Mouse (Mus musculus) neural tube, embryonic 12.5 days (tissue): ENCODE measurements around the gene C87436. TPM values are rescaled to one million over a fixed set of nuclear protein-coding genes. Genes with fewer than 3 reads are reported as not detected.

Experiments used
- ATAC-seq: fragments of 200-750 bp; cut with Nextera tagmentation; 2 replicates; pipeline ENCODE4 v1.8.0; 2017; ENCODE audit warnings: low read depth, mild to moderate bottlenecking, moderate TSS enrichment, moderate library complexity; ENCODE audit not compliant: low FRiP score
- H3K27ac ChIP-seq: fragments of 300-500 bp; sonication (generic); 2 replicates; pipeline ENCODE4 v1.5.1; 2016
- H3K27me3 ChIP-seq: fragments of 300-500 bp; sonication (generic); replicated peaks from 2 replicates; pipeline ENCODE4 v1.6.1; 2016; ENCODE audit warnings: mild to moderate bottlenecking
- H3K36me3 ChIP-seq: fragments of 300-500 bp; sonication (generic); 2 replicates; pipeline ENCODE4 v1.6.1; 2016; ENCODE audit warnings: mild to moderate bottlenecking
- H3K4me1 ChIP-seq: fragments of 300-500 bp; sonication (generic); 2 replicates; pipeline ENCODE4 v1.6.1; 2016
- H3K4me2 ChIP-seq: fragments of 300-500 bp; sonication (generic); replicated peaks from 2 replicates; pipeline ENCODE4 v1.6.1; 2016; ENCODE audit warnings: mild to moderate bottlenecking
- H3K4me3 ChIP-seq: fragments of 300-500 bp; sonication (generic); 2 replicates; pipeline ENCODE4 v1.5.1; 2016
- H3K9ac ChIP-seq: fragments of 300-500 bp; sonication (generic); 2 replicates; pipeline ENCODE4 v1.6.1; 2016; ENCODE audit warnings: mild to moderate bottlenecking
- H3K9me3 ChIP-seq: fragments of 300-500 bp; sonication (generic); 2 replicates; pipeline ENCODE4 v1.6.1; 2016; ENCODE audit warnings: mild to moderate bottlenecking
- WGBS: fragments of 180-500 bp; shearing (Covaris S2); methylation state at CpG from one replicate; pipeline ENCODE4 v1.1.7; 2016; 5-methylcytosine and 5-hydroxymethylcytosine counted together
- polyA plus RNA-seq: library from polyadenylated mRNA; unstranded; fragments of >200 nt; fragmentation: Nextera tagmentation; extraction: Ambion mirVana; gene quantifications from 2 replicates; pipeline ENCODE4 v1.2.1, GENCODE M21; 2016

The C87436 gene
- polyA plus RNA-seq, 1 experiment from 2014 or later: 25.1 TPM

- Histone ChIP-seq H3K36me3 (no peaks in the 10 kb centered on the region), H3K9ac (no peak overlapping the region), H3K4me3 (no peak overlapping the region), H3K27ac (no peak overlapping the region), H3K9me3 (no peaks in the 10 kb centered on the region), H3K4me1 (peaks cover under 1% of the 10 kb centered on the region; the same call in 1 of the 2 replicates), H3K4me2 (peak overlapping the region; percentile 47), H3K27me3 (no peaks in the 10 kb centered on the region)
- 7% methylated on average over 9 of the region's 9 CpGs for WGBS
- no peak for ATAC-seq
These were observed 37.2 kb upstream of the C87436 start for GRCm38 (mm10) chr6:86400972-86401371.

GRCm38 (mm10) chr6:86402681-86403607 lies 35.2 kb upstream of the C87436 start:
- Histone ChIP-seq H3K27me3 (no peaks in the 10 kb centered on the region), H3K27ac (no peak overlapping the region), H3K4me1 (peaks cover 11% of the 10 kb centered on the region), H3K4me3 (peak overlapping the region; percentile 81), H3K4me2 (peak overlapping the region; percentile 43), H3K9ac (no peak overlapping the region), H3K9me3 (no peaks in the 10 kb centered on the region), H3K36me3 (no peaks in the 10 kb centered on the region; the same call in 1 of the 2 replicates)
- 40% methylated on average over 12 of the region's 12 CpGs for WGBS
- ATAC-seq: no peak

DNA sequence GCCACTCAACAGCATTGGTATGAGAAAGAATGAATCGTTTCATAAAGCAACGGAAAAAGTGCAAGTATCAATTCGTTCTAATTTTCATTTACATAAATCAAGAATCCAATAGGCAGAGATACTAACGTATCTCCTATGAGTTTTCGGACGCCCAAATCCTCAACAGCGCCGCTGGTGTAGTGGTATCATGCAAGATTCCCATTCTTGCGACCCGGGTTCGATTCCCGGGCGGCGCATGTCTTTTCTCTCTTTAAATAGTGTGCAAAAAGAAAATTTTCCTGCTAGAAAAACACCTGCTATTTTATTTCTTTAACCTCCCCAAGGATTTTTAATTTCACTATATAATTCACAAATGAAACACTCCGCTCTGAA lies 34.5 kb upstream of the C87436 start:
- under 1% methylated on average over 15 of the region's 15 CpGs for WGBS
- Histone ChIP-seq H3K27me3 (no peaks in the 10 kb centered on the region), H3K27ac (0 out of 2 replicates have a peak overlapping the region, but pooled peaks have one; percentile 99), H3K4me1 (peaks cover 11% of the 10 kb centered on the region), H3K9ac (peak overlapping the region; percentile 97; the same call in 1 of the 2 replicates), H3K4me2 (peak overlapping the region; percentile 43), H3K4me3 (peak overlapping the region; percentile 81), H3K36me3 (peaks cover under 1% of the 10 kb centered on the region; the same call in 1 of the 2 replicates), H3K9me3 (no peaks in the 10 kb centered on the region)
- ATAC-seq: peak; percentile 67

GRCm38 (mm10) chr6:86404100-86404861 lies 33.9 kb upstream of the C87436 start, which contains the start of gene Tia1:
Gene Tia1 (plus strand): TSS chr6:86404219.
- no peaks in the 10 kb centered on the region for H3K27me3 ChIP-seq
- H3K4me3 ChIP-seq: peak within 1 kb of the TSS; percentile 81
- peak within 1 kb of the TSS; percentile 71 for H3K4me2 ChIP-seq
- peak within 1 kb of the TSS; percentile 97 for H3K9ac ChIP-seq
- peaks cover 2% of the 10 kb centered on the region; the same call in 1 of the 2 replicates for H3K36me3 ChIP-seq
- H3K4me1 ChIP-seq: peaks cover 11% of the 10 kb centered on the region
- ATAC-seq: peak; percentile 97
- H3K9me3 ChIP-seq: no peaks in the 10 kb centered on the region
- peak within 1 kb of the TSS; percentile 99 for H3K27ac ChIP-seq
- under 1% methylated on average over 62 of the region's 62 CpGs for WGBS

DNA sequence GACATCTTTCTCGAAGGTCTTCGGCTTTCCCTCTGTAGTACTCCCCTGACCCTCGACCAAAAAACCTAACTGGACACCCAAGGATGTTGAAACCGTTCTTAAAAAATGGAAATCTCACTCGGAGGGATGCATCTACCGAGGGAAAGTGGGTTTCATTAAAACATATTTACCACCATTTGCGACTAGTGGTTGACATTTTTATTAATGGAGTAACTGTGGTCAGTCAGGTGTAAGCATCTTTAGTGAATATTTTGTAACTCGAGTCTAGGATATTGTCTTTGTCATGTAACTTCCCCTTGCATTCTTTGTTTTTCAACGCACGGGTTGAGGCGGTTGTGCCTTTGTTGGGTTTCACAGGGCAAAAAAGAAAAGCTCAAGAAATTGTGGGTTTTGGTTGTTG lies 33.2 kb upstream of the C87436 start:
- Histone ChIP-seq H3K9ac (peak overlapping the region; percentile 97), H3K4me2 (peak overlapping the region; percentile 71), H3K27ac (peak overlapping the region; percentile 99; the same call in 1 of the 2 replicates), H3K4me3 (peak overlapping the region; percentile 81), H3K9me3 (no peaks in the 10 kb centered on the region), H3K36me3 (peaks cover 2% of the 10 kb centered on the region; the same call in 1 of the 2 replicates), H3K4me1 (peaks cover 11% of the 10 kb centered on the region), H3K27me3 (no peaks in the 10 kb centered on the region)
- under 1% methylated on average over 11 of the region's 11 CpGs for WGBS
- no peak for ATAC-seq

DNA sequence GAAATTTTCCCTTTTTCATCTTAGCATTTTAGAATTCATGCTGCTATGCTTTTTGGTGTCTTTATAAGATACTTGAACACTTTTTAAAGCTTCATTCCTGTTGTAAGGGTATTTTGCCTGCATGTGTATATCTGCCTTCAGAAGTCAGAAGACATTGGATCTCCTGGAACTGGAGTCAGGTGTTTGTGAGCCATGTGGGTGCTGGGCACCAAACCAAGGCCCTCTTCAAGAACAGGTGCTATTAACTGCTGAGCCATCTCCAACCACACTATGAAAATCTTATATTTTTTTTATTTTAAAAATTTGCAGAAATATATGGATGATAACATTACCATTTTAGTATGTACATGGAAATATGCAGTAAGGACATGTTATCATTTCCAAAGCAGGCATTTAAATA lies 31.9 kb upstream of the C87436 start:
- 0 out of 2 replicates have a peak overlapping the region, but pooled peaks have one; percentile 13 for H3K4me3 ChIP-seq
- H3K9me3 ChIP-seq: no peaks in the 10 kb centered on the region
- no peaks in the 10 kb centered on the region for H3K27me3 ChIP-seq
- peaks cover 2% of the 10 kb centered on the region; the same call in 1 of the 2 replicates for H3K36me3 ChIP-seq
- peaks cover 11% of the 10 kb centered on the region for H3K4me1 ChIP-seq
- H3K4me2 ChIP-seq: peak overlapping the region; percentile 71
- H3K9ac ChIP-seq: peak overlapping the region; percentile 44; the same call in 1 of the 2 replicates
- no peak overlapping the region for H3K27ac ChIP-seq
- ATAC-seq: no peak

DNA sequence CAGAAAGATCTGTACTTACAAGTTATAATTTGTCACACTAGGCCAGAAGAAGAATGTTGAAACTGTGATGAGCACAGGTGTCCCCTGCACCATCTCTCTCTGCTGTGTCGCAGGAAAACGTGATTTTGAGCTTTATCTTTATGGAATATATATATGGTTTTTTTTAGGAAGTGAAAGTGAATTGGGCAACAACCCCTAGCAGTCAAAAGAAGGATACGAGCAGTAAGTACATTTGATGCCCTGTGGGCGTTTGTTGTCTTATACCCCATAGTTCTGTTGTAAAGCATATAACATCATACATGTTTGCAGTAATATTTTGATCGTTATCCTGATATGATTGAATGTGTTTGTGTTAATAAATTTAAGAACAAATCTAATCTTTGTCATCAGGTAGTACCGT lies 19.5 kb upstream of the C87436 start:
- WGBS: 93% methylated on average over 6 of the region's 6 CpGs
- peaks cover 74% of the 10 kb centered on the region for H3K36me3 ChIP-seq

DNA sequence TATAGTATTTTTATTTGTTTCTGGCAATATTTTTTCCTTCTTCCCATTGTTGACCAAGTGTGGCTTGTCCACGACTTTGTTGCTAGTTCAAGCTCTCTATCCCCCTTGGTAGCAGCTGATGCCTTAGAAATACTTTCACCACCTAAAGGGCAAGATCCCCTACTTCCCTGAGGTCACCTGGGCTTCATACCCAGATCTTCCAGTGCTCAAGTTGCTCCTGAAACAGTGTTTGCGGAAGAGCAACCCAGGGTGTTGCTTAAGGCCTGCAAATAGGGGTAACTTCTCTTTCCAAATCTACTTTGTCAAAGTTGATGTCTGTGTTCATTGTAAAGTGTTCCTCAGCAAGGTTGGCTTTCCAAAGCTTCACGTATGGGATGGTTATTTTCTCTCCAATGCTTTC lies 18.9 kb upstream of the C87436 start:
- Histone ChIP-seq H3K4me1 (no peaks in the 10 kb centered on the region), H3K27ac (no peak overlapping the region), H3K9me3 (no peaks in the 10 kb centered on the region), H3K36me3 (peaks cover 74% of the 10 kb centered on the region), H3K4me2 (no peak overlapping the region), H3K4me3 (no peak overlapping the region), H3K9ac (no peak overlapping the region), H3K27me3 (no peaks in the 10 kb centered on the region)
- ATAC-seq: no peak
- 96% methylated on average over 3 of the region's 3 CpGs for WGBS

More for the DNA sequence above, 19.5 kb upstream of the C87436 start:
- ATAC-seq: no peak
- Histone ChIP-seq H3K9ac (no peak overlapping the region), H3K9me3 (no peaks in the 10 kb centered on the region), H3K27me3 (no peaks in the 10 kb centered on the region), H3K4me2 (no peak overlapping the region), H3K4me1 (no peaks in the 10 kb centered on the region), H3K4me3 (no peak overlapping the region), H3K27ac (no peak overlapping the region)

DNA sequence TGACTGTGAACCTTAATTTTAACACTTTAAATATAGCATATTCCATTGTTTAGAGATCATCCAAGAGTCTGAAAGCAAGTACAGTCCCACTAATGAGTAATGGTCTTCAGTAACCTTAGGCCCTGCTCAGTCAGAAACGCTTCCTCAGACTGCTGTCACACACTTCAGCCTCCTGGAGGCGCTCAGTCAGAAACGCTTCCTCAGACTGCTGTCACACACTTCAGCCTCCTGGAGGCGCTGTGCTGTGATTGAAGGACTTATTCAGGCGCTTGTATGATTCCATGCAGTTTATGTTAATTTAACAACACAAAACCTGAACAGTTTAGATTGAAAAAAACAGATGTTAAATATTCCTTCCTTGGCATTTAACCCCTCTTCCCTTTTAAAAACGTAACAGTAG lies 17.7 kb upstream of the C87436 start:
- ATAC-seq: no peak
- Histone ChIP-seq H3K36me3 (peaks cover 78% of the 10 kb centered on the region), H3K27ac (no peak overlapping the region), H3K9ac (no peak overlapping the region), H3K9me3 (no peaks in the 10 kb centered on the region), H3K27me3 (no peaks in the 10 kb centered on the region), H3K4me2 (no peak overlapping the region), H3K4me3 (no peak overlapping the region), H3K4me1 (no peaks in the 10 kb centered on the region)
- 82% methylated on average over 6 of the region's 6 CpGs for WGBS

DNA sequence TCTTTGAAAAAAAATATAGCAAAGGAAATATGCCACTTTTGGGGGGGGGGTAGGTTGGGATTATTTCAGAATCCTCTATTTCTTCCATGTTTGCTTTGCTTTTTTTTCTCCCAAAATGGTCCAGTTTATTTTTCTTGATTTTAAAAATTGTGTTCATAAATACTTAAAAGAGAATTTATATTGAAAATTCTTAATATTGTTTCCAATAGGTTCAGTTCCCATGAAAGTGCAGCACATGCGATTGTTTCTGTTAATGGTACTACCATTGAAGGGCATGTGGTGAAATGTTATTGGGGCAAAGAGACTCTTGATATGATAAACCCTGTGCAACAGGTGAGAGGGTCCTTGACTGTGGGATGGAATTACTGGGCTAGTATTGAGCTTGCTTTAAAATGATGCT lies 11.8 kb upstream of the C87436 start, which contains the start of gene Gm44790:
Gene Gm44790, plus strand, starts transcription at position 301 of the 400 bp plus-strand sequence.
- no peak within 1 kb of the TSS for H3K9ac ChIP-seq
- H3K4me3 ChIP-seq: no peak within 1 kb of the TSS
- no peak within 1 kb of the TSS for H3K27ac ChIP-seq
- H3K4me1 ChIP-seq: no peaks in the 10 kb centered on the region
- H3K4me2 ChIP-seq: no peak within 1 kb of the TSS
- no peaks in the 10 kb centered on the region for H3K9me3 ChIP-seq
- H3K27me3 ChIP-seq: no peaks in the 10 kb centered on the region
- ATAC-seq: no peak
- 95% methylated on average over 1 of the region's 1 CpGs for WGBS
- H3K36me3 ChIP-seq: peaks cover 75% of the 10 kb centered on the region

DNA sequence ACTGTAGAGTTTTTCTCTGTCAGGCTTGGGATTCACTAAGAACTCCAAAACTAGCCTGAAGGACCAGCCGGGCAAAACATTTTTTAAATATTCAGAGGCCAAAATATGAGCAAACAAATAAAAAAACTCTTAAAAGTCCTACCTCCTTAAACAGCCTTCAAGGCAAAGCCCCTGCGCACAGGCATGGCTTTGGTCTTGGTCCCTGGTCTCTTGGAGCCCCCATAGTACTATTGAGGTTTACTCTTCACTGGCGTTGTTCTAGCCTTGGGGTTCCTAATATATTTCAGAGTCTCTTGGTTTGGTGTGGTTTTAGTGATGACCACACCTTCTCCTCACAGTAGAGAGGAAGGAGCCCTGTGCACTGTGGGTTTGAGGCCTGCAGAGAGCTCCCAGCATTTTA lies 6.6 kb upstream of the C87436 start:
- Histone ChIP-seq H3K4me2 (no peak overlapping the region), H3K4me1 (no peaks in the 10 kb centered on the region), H3K4me3 (no peak overlapping the region), H3K9ac (no peak overlapping the region), H3K9me3 (no peaks in the 10 kb centered on the region), H3K27me3 (no peaks in the 10 kb centered on the region), H3K27ac (no peak overlapping the region), H3K36me3 (peaks cover 87% of the 10 kb centered on the region)
- no peak for ATAC-seq
- 94% methylated on average over 3 of the region's 3 CpGs for WGBS

GRCm38 (mm10) chr6:86433696-86434095 lies 4.5 kb upstream of the C87436 start:
- 89% methylated on average over 1 of the region's 1 CpGs for WGBS
- no peaks in the 10 kb centered on the region for H3K27me3 ChIP-seq
- H3K9ac ChIP-seq: no peak overlapping the region
- peaks cover 66% of the 10 kb centered on the region for H3K36me3 ChIP-seq
- no peak overlapping the region for H3K27ac ChIP-seq
- ATAC-seq: no peak
- H3K4me2 ChIP-seq: no peak overlapping the region
- H3K4me3 ChIP-seq: no peak overlapping the region
- no peaks in the 10 kb centered on the region for H3K9me3 ChIP-seq
- no peaks in the 10 kb centered on the region for H3K4me1 ChIP-seq
